Mouse (Mus musculus) lung, postnatal 0 days (tissue): ENCODE data around the gene Lamc3. TPM values are rescaled to one million over a fixed set of nuclear protein-coding genes. Genes with fewer than 3 reads are reported as not detected.

ENCODE experiments used
- ATAC-seq: fragments of 200-750 bp; cut with Nextera tagmentation; 2 replicates; pipeline ENCODE4 v1.8.0; 2017; ENCODE audit warnings: moderate library complexity
- DNase-seq: peaks from one replicate; pipeline ENCODE4 v3.0.0-alpha.2; 2016; ENCODE audit warnings: low spot score
- H3K27ac ChIP-seq: fragments of 300-500 bp; sonication (generic); 2 replicates; pipeline ENCODE4 v1.5.1; 2014; ENCODE audit warnings: antibody characterized with exemption, mild to moderate bottlenecking, low read length, mixed read lengths
- H3K27me3 ChIP-seq: fragments of 300-500 bp; sonication (generic); replicated peaks from 2 replicates; pipeline ENCODE4 v1.6.1; 2014; ENCODE audit warnings: low read length, mixed read lengths; ENCODE audit not compliant: insufficient read depth
- H3K36me3 ChIP-seq: fragments of 300-500 bp; sonication (generic); 2 replicates; pipeline ENCODE4 v1.6.1; 2014; ENCODE audit warnings: low read length, mixed read lengths; ENCODE audit not compliant: insufficient read depth
- H3K4me1 ChIP-seq: fragments of 300-500 bp; sonication (generic); 2 replicates; pipeline ENCODE4 v1.6.1; 2014; ENCODE audit warnings: antibody characterized with exemption, low read depth, low read length, mixed read lengths; ENCODE audit not compliant: insufficient read depth
- H3K4me2 ChIP-seq: fragments of 300-500 bp; sonication (generic); replicated peaks from 2 replicates; pipeline ENCODE4 v1.6.1; 2014; ENCODE audit warnings: low read depth, mild to moderate bottlenecking, low read length, moderate library complexity, mixed read lengths
- H3K4me3 ChIP-seq: fragments of 300-500 bp; sonication (generic); 2 replicates; pipeline ENCODE4 v1.5.1; 2014; ENCODE audit warnings: low read depth, low read length
- H3K9ac ChIP-seq: fragments of 300-500 bp; sonication (generic); replicated peaks from 2 replicates; pipeline ENCODE4 v1.6.1; 2014; ENCODE audit warnings: low read depth, mild to moderate bottlenecking
- H3K9me3 ChIP-seq: fragments of 300-500 bp; sonication (generic); 2 replicates; pipeline ENCODE4 v1.6.1; 2016; ENCODE audit warnings: low read length, mixed read lengths
- CTCF ChIP-seq: IDR thresholded peaks from 2 replicates; pipeline ENCODE4 v1.5.1; 2016; ENCODE audit warnings: antibody characterized with exemption, mild to moderate bottlenecking
- EP300 ChIP-seq: IDR thresholded peaks from 2 replicates; pipeline ENCODE4 v1.6.1; 2016; ENCODE audit warnings: antibody characterized with exemption, mild to moderate bottlenecking, control low read depth
- WGBS: fragments of 180-500 bp; shearing (Covaris S2); extraction: QIAGEN DNeasy Blood & Tissue Kit; methylation state at CpG from one replicate; pipeline ENCODE4 v1.1.7; 2014; 5-methylcytosine and 5-hydroxymethylcytosine counted together
- polyA plus RNA-seq: library from polyadenylated mRNA; unstranded; fragments of >200 nt; fragmentation: Nextera tagmentation; extraction: Ambion mirVana; gene quantifications from 2 replicates; pipeline ENCODE4 v1.2.1, GENCODE M21; 2015

The Lamc3 gene
- polyA plus RNA-seq, 1 experiment from 2014 or later: 2.9 TPM

GRCm38 (mm10) chr2:31864891-31865290 is 22.2 kb upstream of the Lamc3 start:
- 74% methylated on average over 9 of the region's 9 CpGs for WGBS
- ATAC-seq: no peak

GRCm38 (mm10) chr2:31865322-31865721 is 21.8 kb upstream of the Lamc3 start:
- WGBS: 54% methylated on average over 4 of the region's 4 CpGs
- ATAC-seq (no peak), DNase-seq (no peak)
- Histone ChIP-seq H3K36me3 (no peaks in the 10 kb centered on the region), H3K27me3 (no peaks in the 10 kb centered on the region), H3K4me1 (no peaks in the 10 kb centered on the region), H3K4me3 (no peak overlapping the region), H3K9me3 (no peaks in the 10 kb centered on the region), H3K9ac (no peak overlapping the region), H3K4me2 (no peak overlapping the region), H3K27ac (no peak overlapping the region)
- TF ChIP-seq CTCF (no peak), EP300 (no peak)

More at GRCm38 (mm10) chr2:31864891-31865290, 22.2 kb upstream of the Lamc3 start:
- Histone ChIP-seq H3K4me1 (no peaks in the 10 kb centered on the region), H3K4me3 (no peak overlapping the region), H3K9ac (no peak overlapping the region), H3K9me3 (no peaks in the 10 kb centered on the region), H3K27ac (no peak overlapping the region), H3K4me2 (no peak overlapping the region), H3K27me3 (no peaks in the 10 kb centered on the region), H3K36me3 (no peaks in the 10 kb centered on the region)
- TF ChIP-seq CTCF: no peak
- TF ChIP-seq EP300: no peak
- DNase-seq: no peak

- Histone ChIP-seq H3K4me3 (no peak overlapping the region), H3K27ac (no peak overlapping the region), H3K9ac (no peak overlapping the region), H3K36me3 (no peaks in the 10 kb centered on the region), H3K27me3 (no peaks in the 10 kb centered on the region), H3K4me2 (no peak overlapping the region), H3K9me3 (no peaks in the 10 kb centered on the region), H3K4me1 (no peaks in the 10 kb centered on the region)
- TF ChIP-seq EP300: no peak
- no peak for TF ChIP-seq CTCF
- ATAC-seq: no peak
- 53% methylated on average over 2 of the region's 2 CpGs for WGBS
- no peak for DNase-seq
These were observed 21.3 kb upstream of the Lamc3 start for GRCm38 (mm10) chr2:31865794-31866193.

- no peak overlapping the region for H3K4me3 ChIP-seq
- no peaks in the 10 kb centered on the region for H3K36me3 ChIP-seq
- no peak for TF ChIP-seq CTCF
- no peak for TF ChIP-seq EP300
- no peaks in the 10 kb centered on the region for H3K9me3 ChIP-seq
- H3K27me3 ChIP-seq: no peaks in the 10 kb centered on the region
- ATAC-seq: no peak
- WGBS: 76% methylated on average over 8 of the region's 8 CpGs
- H3K27ac ChIP-seq: no peak overlapping the region
- H3K4me2 ChIP-seq: no peak overlapping the region
- no peaks in the 10 kb centered on the region for H3K4me1 ChIP-seq
- DNase-seq: no peak
- H3K9ac ChIP-seq: no peak overlapping the region
These were observed 19.1 kb upstream of the Lamc3 start for GRCm38 (mm10) chr2:31867773-31868537.

- Histone ChIP-seq H3K27ac (no peak overlapping the region), H3K9ac (no peak overlapping the region), H3K4me2 (no peak overlapping the region), H3K27me3 (no peaks in the 10 kb centered on the region), H3K4me1 (no peaks in the 10 kb centered on the region), H3K4me3 (no peak overlapping the region), H3K9me3 (no peaks in the 10 kb centered on the region), H3K36me3 (no peaks in the 10 kb centered on the region)
- TF ChIP-seq CTCF (no peak), EP300 (no peak)
- DNase-seq (no peak), ATAC-seq (no peak)
- WGBS: 47% methylated on average over 10 of the region's 10 CpGs
These were observed 18.4 kb upstream of the Lamc3 start for GRCm38 (mm10) chr2:31868538-31869164.

- Histone ChIP-seq H3K9ac (no peak overlapping the region), H3K9me3 (no peaks in the 10 kb centered on the region), H3K4me1 (no peaks in the 10 kb centered on the region), H3K4me2 (no peak overlapping the region), H3K36me3 (no peaks in the 10 kb centered on the region), H3K27me3 (no peaks in the 10 kb centered on the region), H3K27ac (no peak overlapping the region), H3K4me3 (no peak overlapping the region)
- DNase-seq: no peak
- no peak for ATAC-seq
- 87% methylated on average over 5 of the region's 5 CpGs for WGBS
- TF ChIP-seq CTCF: no peak
- no peak for TF ChIP-seq EP300
These were observed 17.4 kb upstream of the Lamc3 start for GRCm38 (mm10) chr2:31869692-31870091.
